Mouse (Mus musculus): Measurements from ENCODE around the gene Vmn1r57. TPM values are rescaled to one million over a fixed set of nuclear protein-coding genes. Genes with fewer than 3 reads are reported as not detected.
"Not testable (repeated sequence)": the region's sequence is repeated elsewhere in the genome, so short reads cannot be mapped to it uniquely, and the experiment has no call there.

The Vmn1r57 gene
- polyA plus RNA-seq (2012) = not detected in 2 replicates

- TF ChIP-seq GATA1 (IDR thresholded peaks at IDR 0.05; ENCODE audit: low read length) = not testable (repeated sequence)
Measured at GRCm38 (mm10) chr7:5218193-5218592, at the start of gene Vmn1r57. Vmn1r57 (plus strand) TSS chr7:5218493.

- not testable (repeated sequence) for TF ChIP-seq GATA1 (IDR thresholded peaks at IDR 0.05; ENCODE audit: low read length)
Measured at GRCm38 (mm10) chr7:5196647-5197046, 21.6 kb upstream of the Vmn1r57 start, which contains the start of gene Vmn1r56. Vmn1r56 (minus strand) TSS chr7:5196747.

GRCm38 (mm10) chr7:5263051-5263450 is 44.8 kb downstream of the Vmn1r57 start:
- TF ChIP-seq GATA1 (IDR thresholded peaks at IDR 0.05; ENCODE audit: low read length) = no peak

Other genes starting within 250 kb of the Vmn1r57 start
- not detected in 2 replicates for gene Sbk3, start 247.3 kb upstream of the Vmn1r57 start, polyA plus RNA-seq (2012)
- 0.04 and 0.05 TPM in 2 replicates for gene Zfp579, start 222.3 kb upstream of the Vmn1r57 start, polyA plus RNA-seq (2012)
- gene Zfp524, start 204.1 kb upstream of the Vmn1r57 start, polyA plus RNA-seq (2012) = 56.5 and 78.4 TPM in 2 replicates
- 91.3 and 107 TPM in 2 replicates for gene Fiz1, start 203.8 kb upstream of the Vmn1r57 start, polyA plus RNA-seq (2012)
- gene Gm44973, start 203.0 kb upstream of the Vmn1r57 start, polyA plus RNA-seq (2012) = 15.3 TPM in 1 of 2 replicates, not detected in the other
- 146 and 194 TPM in 2 replicates for gene Zfp865, start 198.1 kb upstream of the Vmn1r57 start, polyA plus RNA-seq (2012)
- gene Ccdc106, start 197.9 kb upstream of the Vmn1r57 start, polyA plus RNA-seq (2012) = 0.64 and 0.82 TPM in 2 replicates
- not detected in 2 replicates for gene 4632433K11Rik, start 184.4 kb upstream of the Vmn1r57 start, polyA plus RNA-seq (2012)
- 2.9 and 3.1 TPM in 2 replicates for gene Zfp784, start 180.0 kb upstream of the Vmn1r57 start, polyA plus RNA-seq (2012)
- 0.73 and 0.90 TPM in 2 replicates for gene Zfp580, start 167.0 kb upstream of the Vmn1r57 start, polyA plus RNA-seq (2012)
- 496 and 534 TPM in 2 replicates for gene U2af2, start 156.3 kb upstream of the Vmn1r57 start, polyA plus RNA-seq (2012)
- gene Epn1, start 138.3 kb upstream of the Vmn1r57 start, polyA plus RNA-seq (2012) = 1,467 and 1,596 TPM in 2 replicates
- gene Rfpl4, start 101.5 kb upstream of the Vmn1r57 start, polyA plus RNA-seq (2012) = not detected in 2 replicates
- gene Rasl2-9, start 92.5 kb upstream of the Vmn1r57 start, polyA plus RNA-seq (2012) = 0.44 and 0.48 TPM in 2 replicates
- gene Vmn1r55, start 68.8 kb upstream of the Vmn1r57 start, polyA plus RNA-seq (2012) = not detected in 2 replicates
- not detected in 2 replicates for gene Vmn1r56, start 21.7 kb upstream of the Vmn1r57 start, polyA plus RNA-seq (2012)
- not detected in 2 replicates for gene Gm5065, start 132.0 kb downstream of the Vmn1r57 start, polyA plus RNA-seq (2012)
- gene Nlrp2, start 132.5 kb downstream of the Vmn1r57 start, polyA plus RNA-seq (2012) = not detected in 2 replicates
- not detected in 2 replicates for gene Vmn1r58, start 194.9 kb downstream of the Vmn1r57 start, polyA plus RNA-seq (2012)
- not detected in 2 replicates for gene Vmn1r59, start 238.3 kb downstream of the Vmn1r57 start, polyA plus RNA-seq (2012)